Mouse (Mus musculus): ENCODE measurements at regions not wholly inside any gene's neighbourhood (a gene's known extent, or its start where the extent isn't known, plus 50 kb on each side); places are given as distances from the start of the nearest gene placed in this dataset.

GRCm38 (mm10) chr8:35934115-35934607 lies 168.6 kb downstream of the Gm19410 start:
- H3K4me3 ChIP-seq (ENCODE audit: extremely low read depth, insufficient read depth, insufficient read length) = no peak overlapping the region
- H3K27ac ChIP-seq (ENCODE audit: insufficient read depth, low read length) = no peak overlapping the region
- 94% methylated on average over 7 of the region's 7 CpGs for WGBS
- DNase-seq (ENCODE audit: low read depth in 1 of 2, low spot score in 2 of 2) = no peak
- TF ChIP-seq CTCF (IDR thresholded peaks at IDR 0.05; ENCODE audit: extremely low read depth, insufficient read depth, insufficient read length, insufficient replicate concordance) (no peak), POLR2A (IDR thresholded peaks at IDR 0.05; ENCODE audit: low read depth, low read length) (no peak)
- no peaks in the 10 kb centered on the region for H3K27me3 ChIP-seq (ENCODE audit: control insufficient read depth, insufficient read depth, low read length)
- H3K4me1 ChIP-seq (ENCODE audit: control insufficient read depth, insufficient read depth, insufficient read length) = no peaks in the 10 kb centered on the region
- H3K36me3 ChIP-seq (ENCODE audit: control insufficient read depth, insufficient read depth, low read length) = no peaks in the 10 kb centered on the region

GRCm38 (mm10) chr8:35935034-35935433 lies 169.4 kb downstream of the Gm19410 start:
- 89% methylated on average over 1 of the region's 1 CpGs for WGBS
- H3K27me3 ChIP-seq (ENCODE audit: control insufficient read depth, insufficient read depth, low read length) = no peaks in the 10 kb centered on the region
- no peak overlapping the region for H3K27ac ChIP-seq (ENCODE audit: insufficient read depth, low read length)
- H3K4me3 ChIP-seq (ENCODE audit: extremely low read depth, insufficient read depth, insufficient read length) = no peak overlapping the region
- DNase-seq (ENCODE audit: low read depth in 1 of 2, low spot score in 2 of 2) = no peak
- H3K36me3 ChIP-seq (ENCODE audit: control insufficient read depth, insufficient read depth, low read length) = no peaks in the 10 kb centered on the region
- H3K4me1 ChIP-seq (ENCODE audit: control insufficient read depth, insufficient read depth, insufficient read length) = no peaks in the 10 kb centered on the region
- TF ChIP-seq CTCF (IDR thresholded peaks at IDR 0.05; ENCODE audit: extremely low read depth, insufficient read depth, insufficient read length, insufficient replicate concordance) (no peak), POLR2A (IDR thresholded peaks at IDR 0.05; ENCODE audit: low read depth, low read length) (no peak)

- Histone ChIP-seq H3K27ac (ENCODE audit: insufficient read depth, low read length) (no peak overlapping the region), H3K27me3 (ENCODE audit: control insufficient read depth, insufficient read depth, low read length) (no peaks in the 10 kb centered on the region), H3K4me1 (ENCODE audit: control insufficient read depth, insufficient read depth, insufficient read length) (no peaks in the 10 kb centered on the region), H3K36me3 (ENCODE audit: control insufficient read depth, insufficient read depth, low read length) (no peaks in the 10 kb centered on the region), H3K4me3 (ENCODE audit: extremely low read depth, insufficient read depth, insufficient read length) (no peak overlapping the region)
- TF ChIP-seq POLR2A (IDR thresholded peaks at IDR 0.05; ENCODE audit: low read depth, low read length) (no peak), CTCF (IDR thresholded peaks at IDR 0.05; ENCODE audit: extremely low read depth, insufficient read depth, insufficient read length, insufficient replicate concordance) (no peak)
- WGBS = 87% methylated on average over 9 of the region's 9 CpGs
- DNase-seq (ENCODE audit: low read depth in 1 of 2, low spot score in 2 of 2) = no peak
Observed at GRCm38 (mm10) chr8:35939199-35939598, 173.6 kb downstream of the Gm19410 start.

GRCm38 (mm10) chr8:35942515-35942914 lies 176.9 kb downstream of the Gm19410 start:
- Histone ChIP-seq H3K27me3 (ENCODE audit: control insufficient read depth, insufficient read depth, low read length) (no peaks in the 10 kb centered on the region), H3K27ac (ENCODE audit: insufficient read depth, low read length) (no peak overlapping the region), H3K4me1 (ENCODE audit: control insufficient read depth, insufficient read depth, insufficient read length) (no peaks in the 10 kb centered on the region), H3K36me3 (ENCODE audit: control insufficient read depth, insufficient read depth, low read length) (no peaks in the 10 kb centered on the region), H3K4me3 (ENCODE audit: extremely low read depth, insufficient read depth, insufficient read length) (no peak overlapping the region)
- DNase-seq (ENCODE audit: low read depth in 1 of 2, low spot score in 2 of 2) = no peak
- TF ChIP-seq POLR2A (IDR thresholded peaks at IDR 0.05; ENCODE audit: low read depth, low read length) = no peak
- no peak for TF ChIP-seq CTCF (IDR thresholded peaks at IDR 0.05; ENCODE audit: extremely low read depth, insufficient read depth, insufficient read length, insufficient replicate concordance)
- WGBS = 95% methylated on average over 6 of the region's 6 CpGs

GRCm38 (mm10) chr8:35943686-35944085 lies 178.1 kb downstream of the Gm19410 start:
- Histone ChIP-seq H3K36me3 (ENCODE audit: control insufficient read depth, insufficient read depth, low read length) (no peaks in the 10 kb centered on the region), H3K27ac (ENCODE audit: insufficient read depth, low read length) (no peak overlapping the region), H3K4me1 (ENCODE audit: control insufficient read depth, insufficient read depth, insufficient read length) (no peaks in the 10 kb centered on the region), H3K27me3 (ENCODE audit: control insufficient read depth, insufficient read depth, low read length) (no peaks in the 10 kb centered on the region), H3K4me3 (ENCODE audit: extremely low read depth, insufficient read depth, insufficient read length) (no peak overlapping the region)
- DNase-seq (ENCODE audit: low read depth in 1 of 2, low spot score in 2 of 2) = no peak
- no peak for TF ChIP-seq POLR2A (IDR thresholded peaks at IDR 0.05; ENCODE audit: low read depth, low read length)
- TF ChIP-seq CTCF (IDR thresholded peaks at IDR 0.05; ENCODE audit: extremely low read depth, insufficient read depth, insufficient read length, insufficient replicate concordance) = no peak
- 85% methylated on average over 3 of the region's 3 CpGs for WGBS

- TF ChIP-seq CTCF (IDR thresholded peaks at IDR 0.05; ENCODE audit: extremely low read depth, insufficient read depth, insufficient read length, insufficient replicate concordance) = no peak
- TF ChIP-seq POLR2A (IDR thresholded peaks at IDR 0.05; ENCODE audit: low read depth, low read length) = no peak
- Histone ChIP-seq H3K27ac (ENCODE audit: insufficient read depth, low read length) (no peak overlapping the region), H3K4me3 (ENCODE audit: extremely low read depth, insufficient read depth, insufficient read length) (no peak overlapping the region), H3K4me1 (ENCODE audit: control insufficient read depth, insufficient read depth, insufficient read length) (no peaks in the 10 kb centered on the region), H3K27me3 (ENCODE audit: control insufficient read depth, insufficient read depth, low read length) (no peaks in the 10 kb centered on the region), H3K36me3 (ENCODE audit: control insufficient read depth, insufficient read depth, low read length) (no peaks in the 10 kb centered on the region)
- no peak for DNase-seq (ENCODE audit: low read depth in 1 of 2, low spot score in 2 of 2)
- WGBS = 93% methylated on average over 4 of the region's 4 CpGs
Observed at GRCm38 (mm10) chr8:35944461-35944860, 178.9 kb downstream of the Gm19410 start.

- H3K27me3 ChIP-seq (ENCODE audit: control insufficient read depth, insufficient read depth, low read length) = no peaks in the 10 kb centered on the region
- H3K27ac ChIP-seq (ENCODE audit: insufficient read depth, low read length) = no peak overlapping the region
- H3K4me3 ChIP-seq (ENCODE audit: extremely low read depth, insufficient read depth, insufficient read length) = no peak overlapping the region
- WGBS = 64% methylated on average over 1 of the region's 1 CpGs
- H3K36me3 ChIP-seq (ENCODE audit: control insufficient read depth, insufficient read depth, low read length) = no peaks in the 10 kb centered on the region
- no peak for DNase-seq (ENCODE audit: low read depth in 1 of 2, low spot score in 2 of 2)
- no peak for TF ChIP-seq POLR2A (IDR thresholded peaks at IDR 0.05; ENCODE audit: low read depth, low read length)
- TF ChIP-seq CTCF (IDR thresholded peaks at IDR 0.05; ENCODE audit: extremely low read depth, insufficient read depth, insufficient read length, insufficient replicate concordance) = no peak
- no peaks in the 10 kb centered on the region for H3K4me1 ChIP-seq (ENCODE audit: control insufficient read depth, insufficient read depth, insufficient read length)
Observed at GRCm38 (mm10) chr8:35946539-35946940, 180.9 kb downstream of the Gm19410 start.

Data from spleen, adult 2 months (tissue).